Mouse (Mus musculus): ENCODE measurements around the gene Necab3. TPM values are rescaled to one million over a fixed set of nuclear protein-coding genes. Genes with fewer than 3 reads are reported as not detected.

Gene Necab3
- polyA plus RNA-seq, 1 experiment from 2014 or later: 14.5 TPM

GRCm38 (mm10) chr2:154570666-154571065 is 12.0 kb upstream of the Necab3 start:
- H3K27me3 ChIP-seq: no peaks in the 10 kb centered on the region
- H3K9me3 ChIP-seq: no peaks in the 10 kb centered on the region
- peaks cover 53% of the 10 kb centered on the region for H3K4me1 ChIP-seq (replicated peaks)
- 77% methylated on average over 4 of the region's 4 CpGs for WGBS
- H3K4me3 ChIP-seq (replicated peaks): peak overlapping the region; percentile 80; the same call in 1 of the 2 replicates
- no peak overlapping the region; the same call in 1 of the 2 replicates for H3K27ac ChIP-seq
- no peaks in the 10 kb centered on the region for H3K36me3 ChIP-seq
- H3K4me2 ChIP-seq (replicated peaks): peak overlapping the region; percentile 90; the same call in 1 of the 2 replicates
- no peak for ATAC-seq
- 0 out of 2 replicates have a peak overlapping the region, but pooled peaks have one; percentile 66 for H3K9ac ChIP-seq (replicated peaks)

- H3K9me3 ChIP-seq: no peaks in the 10 kb centered on the region
- WGBS: under 1% methylated on average over 44 of the region's 44 CpGs
- no peaks in the 10 kb centered on the region for H3K27me3 ChIP-seq
- peak; percentile 98 for ATAC-seq
- peak within 1 kb of the TSS; percentile 75 for H3K9ac ChIP-seq (replicated peaks)
- peak within 1 kb of the TSS; percentile 80 for H3K4me3 ChIP-seq (replicated peaks)
- H3K27ac ChIP-seq: peak within 1 kb of the TSS; percentile 84
- H3K4me1 ChIP-seq (replicated peaks): peaks cover 61% of the 10 kb centered on the region
- no peaks in the 10 kb centered on the region for H3K36me3 ChIP-seq
- peak within 1 kb of the TSS; percentile 90 for H3K4me2 ChIP-seq (replicated peaks)
Measured at GRCm38 (mm10) chr2:154569836-154570286, 11.2 kb upstream of the Necab3 start, which contains the start of gene E2f1. E2f1 (minus strand) TSS chr2:154569892.

- Histone ChIP-seq H3K27ac (peak overlapping the region; percentile 84), H3K9ac (replicated peaks) (peak overlapping the region; percentile 75), H3K27me3 (no peaks in the 10 kb centered on the region), H3K9me3 (no peaks in the 10 kb centered on the region), H3K36me3 (0 out of 2 replicates have a peak, but pooled peaks cover 1% of the 10 kb centered on the region), H3K4me2 (replicated peaks) (peak overlapping the region; percentile 90), H3K4me1 (replicated peaks) (peaks cover 61% of the 10 kb centered on the region), H3K4me3 (replicated peaks) (peak overlapping the region; percentile 80)
- WGBS: 0% methylated on average over 26 of the region's 70 CpGs
- ATAC-seq: peak; percentile 62
Measured at GRCm38 (mm10) chr2:154569071-154569748, 10.5 kb upstream of the Necab3 start.

- Histone ChIP-seq H3K9me3 (no peaks in the 10 kb centered on the region), H3K27me3 (no peaks in the 10 kb centered on the region), H3K9ac (replicated peaks) (peak overlapping the region; percentile 75), H3K4me3 (replicated peaks) (peak overlapping the region; percentile 80), H3K4me2 (replicated peaks) (peak overlapping the region; percentile 90), H3K36me3 (0 out of 2 replicates have a peak, but pooled peaks cover 7% of the 10 kb centered on the region), H3K27ac (peak overlapping the region; percentile 84), H3K4me1 (replicated peaks) (peaks cover 62% of the 10 kb centered on the region)
- peak; percentile 43 for ATAC-seq
- 4% methylated on average over 10 of the region's 10 CpGs for WGBS
Measured at GRCm38 (mm10) chr2:154568329-154569070, 9.8 kb upstream of the Necab3 start.

GRCm38 (mm10) chr2:154567766-154568165 is 9.1 kb upstream of the Necab3 start:
- H3K9ac ChIP-seq (replicated peaks): peak overlapping the region; percentile 75; the same call in 1 of the 2 replicates
- H3K36me3 ChIP-seq: peaks cover 12% of the 10 kb centered on the region; the same call in 1 of the 2 replicates
- H3K9me3 ChIP-seq: no peaks in the 10 kb centered on the region
- H3K27ac ChIP-seq: peak overlapping the region; percentile 84
- H3K4me1 ChIP-seq (replicated peaks): peaks cover 62% of the 10 kb centered on the region
- H3K27me3 ChIP-seq: no peaks in the 10 kb centered on the region
- 46% methylated on average over 2 of the region's 2 CpGs for WGBS
- peak overlapping the region; percentile 80 for H3K4me3 ChIP-seq (replicated peaks)
- no peak for ATAC-seq
- peak overlapping the region; percentile 90 for H3K4me2 ChIP-seq (replicated peaks)

GRCm38 (mm10) chr2:154566641-154567040 is 8.0 kb upstream of the Necab3 start:
- 49% methylated on average over 8 of the region's 8 CpGs for WGBS
- Histone ChIP-seq H3K9ac (replicated peaks) (0 out of 2 replicates have a peak overlapping the region, but pooled peaks have one; percentile 32), H3K4me3 (replicated peaks) (0 out of 2 replicates have a peak overlapping the region, but pooled peaks have one; percentile 6), H3K4me2 (replicated peaks) (peak overlapping the region; percentile 23), H3K9me3 (no peaks in the 10 kb centered on the region), H3K4me1 (replicated peaks) (peaks cover 62% of the 10 kb centered on the region), H3K36me3 (peaks cover 16% of the 10 kb centered on the region; the same call in 1 of the 2 replicates), H3K27ac (no peak overlapping the region), H3K27me3 (no peaks in the 10 kb centered on the region)
- ATAC-seq: no peak

- Histone ChIP-seq H3K4me2 (replicated peaks) (no peak overlapping the region), H3K36me3 (peaks cover 24% of the 10 kb centered on the region), H3K9ac (replicated peaks) (peak overlapping the region; percentile 40), H3K4me1 (replicated peaks) (peaks cover 54% of the 10 kb centered on the region), H3K27ac (peak overlapping the region; percentile 30; the same call in 1 of the 2 replicates), H3K4me3 (replicated peaks) (no peak overlapping the region), H3K9me3 (no peaks in the 10 kb centered on the region), H3K27me3 (no peaks in the 10 kb centered on the region)
- ATAC-seq: no peak
- 69% methylated on average over 3 of the region's 3 CpGs for WGBS
Measured at GRCm38 (mm10) chr2:154565562-154565961, 6.9 kb upstream of the Necab3 start.

GRCm38 (mm10) chr2:154563612-154564170 is 5.0 kb upstream of the Necab3 start:
- Histone ChIP-seq H3K9me3 (no peaks in the 10 kb centered on the region), H3K4me2 (replicated peaks) (no peak overlapping the region), H3K36me3 (peaks cover 24% of the 10 kb centered on the region), H3K4me3 (replicated peaks) (no peak overlapping the region), H3K9ac (replicated peaks) (no peak overlapping the region), H3K4me1 (replicated peaks) (peaks cover 49% of the 10 kb centered on the region), H3K27ac (no peak overlapping the region), H3K27me3 (no peaks in the 10 kb centered on the region)
- no peak for ATAC-seq
- 93% methylated on average over 22 of the region's 22 CpGs for WGBS

GRCm38 (mm10) chr2:154557184-154557832 is 1.4 kb downstream of the Necab3 start:
- WGBS: 61% methylated on average over 5 of the region's 5 CpGs
- H3K4me3 ChIP-seq (replicated peaks): no peak overlapping the region
- H3K4me2 ChIP-seq (replicated peaks): peak overlapping the region; percentile 62
- H3K9me3 ChIP-seq: no peaks in the 10 kb centered on the region
- H3K4me1 ChIP-seq (replicated peaks): peaks cover 32% of the 10 kb centered on the region
- H3K9ac ChIP-seq (replicated peaks): no peak overlapping the region; the same call in 1 of the 2 replicates
- no peak overlapping the region for H3K27ac ChIP-seq
- peaks cover 8% of the 10 kb centered on the region; the same call in 1 of the 2 replicates for H3K27me3 ChIP-seq
- no peak for ATAC-seq
- peaks cover 8% of the 10 kb centered on the region; the same call in 1 of the 2 replicates for H3K36me3 ChIP-seq

GRCm38 (mm10) chr2:154555235-154555634 is 3.5 kb downstream of the Necab3 start:
- Histone ChIP-seq H3K4me3 (replicated peaks) (no peak overlapping the region), H3K36me3 (no peaks in the 10 kb centered on the region), H3K9ac (replicated peaks) (0 out of 2 replicates have a peak overlapping the region, but pooled peaks have one; percentile 19), H3K27ac (no peak overlapping the region), H3K9me3 (no peaks in the 10 kb centered on the region), H3K27me3 (peaks cover 28% of the 10 kb centered on the region), H3K4me1 (replicated peaks) (peaks cover 40% of the 10 kb centered on the region), H3K4me2 (replicated peaks) (no peak overlapping the region)
- no peak for ATAC-seq
- 74% methylated on average over 6 of the region's 6 CpGs for WGBS

- Histone ChIP-seq H3K9me3 (no peaks in the 10 kb centered on the region), H3K36me3 (no peaks in the 10 kb centered on the region), H3K27ac (no peak overlapping the region), H3K4me3 (replicated peaks) (no peak overlapping the region), H3K27me3 (peaks cover 33% of the 10 kb centered on the region), H3K4me1 (replicated peaks) (peaks cover 34% of the 10 kb centered on the region), H3K9ac (replicated peaks) (no peak overlapping the region; the same call in 1 of the 2 replicates), H3K4me2 (replicated peaks) (peak overlapping the region; percentile 36)
- 34% methylated on average over 27 of the region's 27 CpGs for WGBS
- peak; percentile 53 for ATAC-seq
Measured at GRCm38 (mm10) chr2:154552424-154552907, 6.2 kb downstream of the Necab3 start.
